Mouse (Mus musculus): ENCODE measurements at regions not wholly inside any gene's neighbourhood (a gene's known extent, or its start where the extent isn't known, plus 50 kb on each side); places are given as distances from the start of the nearest gene placed in this dataset.

DNA sequence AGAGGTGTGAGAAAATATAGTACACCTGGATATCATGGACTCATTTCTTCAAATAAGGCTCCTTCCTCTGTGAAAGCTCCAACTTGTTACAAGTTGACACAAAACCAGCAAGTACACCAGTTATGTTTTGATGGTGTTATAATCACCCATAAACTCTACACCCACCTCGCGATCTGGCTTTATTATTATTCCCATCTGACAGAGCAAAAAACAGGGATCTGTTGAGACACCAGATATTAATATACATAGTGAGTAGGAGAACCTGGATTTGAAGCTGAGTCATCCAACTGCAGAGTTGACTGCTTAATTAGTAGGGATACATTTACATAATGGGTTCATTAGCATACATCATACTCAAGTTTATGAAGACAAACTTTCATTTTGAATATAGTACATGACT lies 828.6 kb upstream of the Ddx18 start:
- H3K27me3 ChIP-seq (ENCODE audit: control insufficient read depth, insufficient read depth, insufficient read length), result no peaks in the 10 kb centered on the region
- no peaks in the 10 kb centered on the region for H3K79me3 ChIP-seq (ENCODE audit: low read depth)
- H3K4me3 ChIP-seq (ENCODE audit: insufficient read depth, poor library complexity, severe bottlenecking), result no peak overlapping the region
- TF ChIP-seq CTCF (IDR thresholded peaks at IDR 0.05; ENCODE audit: control insufficient read depth, insufficient read depth, insufficient read length), result no peak
- no peaks in the 10 kb centered on the region for H3K79me2 ChIP-seq (ENCODE audit: control insufficient read depth, insufficient read depth)
- no peaks in the 10 kb centered on the region for H3K36me3 ChIP-seq (ENCODE audit: control insufficient read depth, insufficient read depth)
- no peak overlapping the region for H3ac ChIP-seq (ENCODE audit: control insufficient read depth, insufficient read length, low read depth)

DNA sequence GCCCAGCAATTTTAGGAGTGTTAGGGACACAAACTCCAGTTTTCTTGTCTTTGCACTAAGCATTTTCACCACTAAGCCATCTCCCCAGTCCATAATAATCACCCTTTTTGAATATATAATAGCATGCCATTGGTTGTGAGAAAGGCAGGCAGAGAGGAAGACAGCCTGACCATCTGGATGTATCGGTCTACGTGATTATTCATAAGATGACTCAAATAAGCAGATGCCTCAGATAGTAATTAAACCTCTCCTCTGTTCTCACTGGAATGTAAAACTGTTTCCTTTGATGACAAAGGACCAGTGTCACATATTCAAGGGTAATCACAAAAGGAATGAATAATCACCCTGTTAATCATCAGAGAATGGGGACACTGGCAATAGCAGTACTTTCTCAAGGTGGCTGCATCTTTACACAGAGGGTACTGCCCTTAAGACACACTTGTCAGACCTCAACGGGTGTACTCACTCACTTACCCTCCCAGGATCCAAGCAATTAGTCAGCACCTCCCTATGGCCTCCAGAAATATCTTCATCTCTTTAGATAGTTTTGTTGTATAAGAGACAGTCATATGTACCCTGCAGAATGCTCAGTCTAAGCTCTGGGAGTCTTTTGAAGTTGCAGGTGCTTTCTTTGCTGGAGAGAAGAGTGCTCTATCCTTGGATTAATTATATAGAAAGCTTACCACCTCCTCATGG lies 826.0 kb upstream of the Ddx18 start:
- no peaks in the 10 kb centered on the region for H3K79me2 ChIP-seq (ENCODE audit: control insufficient read depth, insufficient read depth)
- no peaks in the 10 kb centered on the region for H3K36me3 ChIP-seq (ENCODE audit: control insufficient read depth, insufficient read depth)
- no peak overlapping the region for H3K4me3 ChIP-seq (ENCODE audit: insufficient read depth, poor library complexity, severe bottlenecking)
- no peak overlapping the region for H3ac ChIP-seq (ENCODE audit: control insufficient read depth, insufficient read length, low read depth)
- no peaks in the 10 kb centered on the region for H3K79me3 ChIP-seq (ENCODE audit: low read depth)
- TF ChIP-seq FOSL1 (IDR thresholded peaks at IDR 0.05; ENCODE audit: insufficient read depth, low read length, poor library complexity, severe bottlenecking), result no peak
- no peak for TF ChIP-seq CTCF (IDR thresholded peaks at IDR 0.05; ENCODE audit: control insufficient read depth, insufficient read depth, insufficient read length)
- no peak for TF ChIP-seq MAX (IDR thresholded peaks at IDR 0.05)
- no peak for TF ChIP-seq USF1 (IDR thresholded peaks at IDR 0.05; ENCODE audit: low read depth)
- no peak for TF ChIP-seq MYOG (IDR thresholded peaks at IDR 0.05; ENCODE audit: control insufficient read depth, extremely low read depth, insufficient read length)
- TF ChIP-seq CEBPB (IDR thresholded peaks at IDR 0.05; ENCODE audit: low read depth), result no peak
- no peak for TF ChIP-seq MYOD1 (IDR thresholded peaks at IDR 0.05; ENCODE audit: control insufficient read depth, insufficient read length, low read depth)
- no peaks in the 10 kb centered on the region for H3K27me3 ChIP-seq (ENCODE audit: control insufficient read depth, insufficient read depth, insufficient read length)

DNA sequence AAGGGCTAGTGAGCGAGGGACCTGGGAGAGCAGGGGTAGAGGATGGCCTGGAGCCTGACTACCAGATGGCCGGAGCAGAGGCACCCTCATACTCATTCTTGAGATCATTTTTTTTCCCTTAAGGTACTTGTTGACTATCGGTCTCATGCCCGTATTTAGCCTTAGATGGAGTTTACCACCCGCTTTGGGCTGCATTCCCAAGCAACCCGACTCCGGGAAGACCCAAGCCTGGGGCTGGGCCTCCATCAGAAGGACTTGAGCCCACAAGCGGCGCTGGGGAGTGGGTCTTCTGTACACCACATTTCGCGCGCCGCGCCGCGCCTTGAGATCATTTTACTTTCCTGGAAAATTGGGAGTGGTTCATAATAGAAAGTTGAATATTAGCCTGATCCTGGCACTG lies 789.2 kb upstream of the Ddx18 start:
- H3K4me3 ChIP-seq (ENCODE audit: insufficient read depth, poor library complexity, severe bottlenecking), result no peak overlapping the region
- no peak overlapping the region for H3ac ChIP-seq (ENCODE audit: control insufficient read depth, insufficient read length, low read depth)
- no peaks in the 10 kb centered on the region for H3K27me3 ChIP-seq (ENCODE audit: control insufficient read depth, insufficient read depth, insufficient read length)
- no peaks in the 10 kb centered on the region for H3K79me3 ChIP-seq (ENCODE audit: low read depth)
- no peaks in the 10 kb centered on the region for H3K36me3 ChIP-seq (ENCODE audit: control insufficient read depth, insufficient read depth)
- TF ChIP-seq MYOG (IDR thresholded peaks at IDR 0.05; ENCODE audit: control insufficient read depth, extremely low read depth, insufficient read length) (no peak), MYOD1 (IDR thresholded peaks at IDR 0.05; ENCODE audit: control insufficient read depth, insufficient read length, low read depth) (no peak), CTCF (IDR thresholded peaks at IDR 0.05; ENCODE audit: control insufficient read depth, insufficient read depth, insufficient read length) (no peak), USF1 (IDR thresholded peaks at IDR 0.05; ENCODE audit: low read depth) (no peak), FOSL1 (IDR thresholded peaks at IDR 0.05; ENCODE audit: insufficient read depth, low read length, poor library complexity, severe bottlenecking) (no peak), MAX (IDR thresholded peaks at IDR 0.05) (peak; percentile 74), CEBPB (IDR thresholded peaks at IDR 0.05; ENCODE audit: low read depth) (peak; percentile 50)
- H3K79me2 ChIP-seq (ENCODE audit: control insufficient read depth, insufficient read depth), result no peaks in the 10 kb centered on the region

DNA sequence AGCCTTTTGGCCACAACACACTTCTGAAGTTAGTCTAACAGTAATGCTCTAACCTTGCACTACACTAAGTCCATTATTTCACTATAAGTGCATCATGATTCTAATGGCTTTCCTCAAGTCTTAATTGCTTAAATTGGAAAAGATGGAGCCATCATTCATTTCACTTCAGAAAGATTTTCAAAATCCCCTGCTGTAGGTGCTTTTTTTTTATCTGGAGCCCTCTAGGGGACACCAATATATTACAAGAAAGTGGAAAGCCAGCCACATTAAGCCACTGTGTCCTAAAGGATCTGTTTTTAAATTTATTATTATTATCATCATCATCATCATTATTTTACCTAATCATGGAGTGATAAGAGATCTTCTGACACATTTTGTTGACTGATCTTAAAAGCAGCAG lies 783.7 kb upstream of the Ddx18 start:
- no peaks in the 10 kb centered on the region for H3K79me2 ChIP-seq (ENCODE audit: control insufficient read depth, insufficient read depth)
- H3K27me3 ChIP-seq (ENCODE audit: control insufficient read depth, insufficient read depth, insufficient read length), result no peaks in the 10 kb centered on the region
- H3K79me3 ChIP-seq (ENCODE audit: low read depth), result no peaks in the 10 kb centered on the region
- no peak overlapping the region for H3K4me3 ChIP-seq (ENCODE audit: insufficient read depth, poor library complexity, severe bottlenecking)
- no peaks in the 10 kb centered on the region for H3K36me3 ChIP-seq (ENCODE audit: control insufficient read depth, insufficient read depth)
- no peak for TF ChIP-seq CTCF (IDR thresholded peaks at IDR 0.05; ENCODE audit: control insufficient read depth, insufficient read depth, insufficient read length)
- no peak for TF ChIP-seq USF1 (IDR thresholded peaks at IDR 0.05; ENCODE audit: low read depth)
- TF ChIP-seq MYOD1 (IDR thresholded peaks at IDR 0.05; ENCODE audit: control insufficient read depth, insufficient read length, low read depth), result no peak
- no peak for TF ChIP-seq MYOG (IDR thresholded peaks at IDR 0.05; ENCODE audit: control insufficient read depth, extremely low read depth, insufficient read length)
- TF ChIP-seq CEBPB (IDR thresholded peaks at IDR 0.05; ENCODE audit: low read depth), result no peak
- TF ChIP-seq MAX (IDR thresholded peaks at IDR 0.05), result no peak
- no peak for TF ChIP-seq FOSL1 (IDR thresholded peaks at IDR 0.05; ENCODE audit: insufficient read depth, low read length, poor library complexity, severe bottlenecking)
- no peak overlapping the region for H3ac ChIP-seq (ENCODE audit: control insufficient read depth, insufficient read length, low read depth)

DNA sequence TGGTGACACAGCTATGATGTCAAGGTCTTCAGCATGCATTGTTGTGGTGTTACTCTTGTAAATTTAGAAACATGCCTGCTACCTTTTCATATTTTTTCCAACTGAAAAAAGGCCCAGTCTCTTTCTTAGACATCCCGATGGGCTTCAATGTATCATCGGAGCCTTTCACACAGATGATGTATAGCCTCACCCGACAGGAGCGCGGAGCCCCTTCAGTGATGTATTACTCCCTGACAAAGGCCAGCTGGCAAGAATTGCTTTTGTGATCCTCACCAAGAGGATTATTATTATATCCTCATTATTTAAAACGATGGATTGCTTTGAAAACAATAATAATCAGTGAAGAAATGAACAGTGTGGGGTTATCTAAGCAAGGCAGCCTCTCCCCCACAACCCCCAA lies 765.5 kb upstream of the Ddx18 start:
- no peak overlapping the region for H3K4me3 ChIP-seq (ENCODE audit: insufficient read depth, poor library complexity, severe bottlenecking)
- no peak for TF ChIP-seq USF1 (IDR thresholded peaks at IDR 0.05; ENCODE audit: low read depth)
- TF ChIP-seq MAX (IDR thresholded peaks at IDR 0.05), result no peak
- no peak for TF ChIP-seq FOSL1 (IDR thresholded peaks at IDR 0.05; ENCODE audit: insufficient read depth, low read length, poor library complexity, severe bottlenecking)
- no peak for TF ChIP-seq CEBPB (IDR thresholded peaks at IDR 0.05; ENCODE audit: low read depth)
- no peak for TF ChIP-seq CTCF (IDR thresholded peaks at IDR 0.05; ENCODE audit: control insufficient read depth, insufficient read depth, insufficient read length)
- TF ChIP-seq MYOG (IDR thresholded peaks at IDR 0.05; ENCODE audit: control insufficient read depth, extremely low read depth, insufficient read length), result no peak
- no peak for TF ChIP-seq MYOD1 (IDR thresholded peaks at IDR 0.05; ENCODE audit: control insufficient read depth, insufficient read length, low read depth)
- H3K79me3 ChIP-seq (ENCODE audit: low read depth), result no peaks in the 10 kb centered on the region
- no peak overlapping the region for H3ac ChIP-seq (ENCODE audit: control insufficient read depth, insufficient read length, low read depth)
- H3K36me3 ChIP-seq (ENCODE audit: control insufficient read depth, insufficient read depth), result no peaks in the 10 kb centered on the region
- no peaks in the 10 kb centered on the region for H3K27me3 ChIP-seq (ENCODE audit: control insufficient read depth, insufficient read depth, insufficient read length)
- no peaks in the 10 kb centered on the region for H3K79me2 ChIP-seq (ENCODE audit: control insufficient read depth, insufficient read depth)

DNA sequence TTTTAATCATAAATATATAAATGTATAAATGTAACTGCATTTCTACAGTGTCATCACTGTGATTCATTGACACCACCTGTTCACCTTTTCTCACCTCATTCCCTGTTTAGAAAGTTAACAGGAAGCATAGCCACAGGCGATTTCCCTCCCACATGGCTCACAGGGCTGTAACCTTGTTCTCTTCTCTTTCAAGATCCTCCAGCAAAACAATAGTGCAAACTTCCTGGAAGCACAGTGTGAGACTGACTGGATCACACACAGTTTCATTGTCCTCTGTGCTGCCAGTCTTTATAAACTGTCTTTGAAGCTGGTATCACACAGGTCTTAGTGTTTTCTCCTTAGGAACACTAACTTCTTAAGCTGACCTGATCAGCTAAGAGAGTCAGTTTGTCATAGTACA lies 760.5 kb upstream of the Ddx18 start:
- H3K79me2 ChIP-seq (ENCODE audit: control insufficient read depth, insufficient read depth), result no peaks in the 10 kb centered on the region
- no peak for TF ChIP-seq CTCF (IDR thresholded peaks at IDR 0.05; ENCODE audit: control insufficient read depth, insufficient read depth, insufficient read length)
- H3ac ChIP-seq (ENCODE audit: control insufficient read depth, insufficient read length, low read depth), result no peak overlapping the region
- no peaks in the 10 kb centered on the region for H3K36me3 ChIP-seq (ENCODE audit: control insufficient read depth, insufficient read depth)
- no peak overlapping the region for H3K4me3 ChIP-seq (ENCODE audit: insufficient read depth, poor library complexity, severe bottlenecking)
- no peaks in the 10 kb centered on the region for H3K27me3 ChIP-seq (ENCODE audit: control insufficient read depth, insufficient read depth, insufficient read length)
- no peaks in the 10 kb centered on the region for H3K79me3 ChIP-seq (ENCODE audit: low read depth)

Measured in C2C12 (cell line).